Mouse (Mus musculus) thymus, postnatal 0 days (tissue): ENCODE data around the gene Stxbp6. TPM values are rescaled to one million over a fixed set of nuclear protein-coding genes. Genes with fewer than 3 reads are reported as not detected.

Source experiments
- DNase-seq: peaks from one replicate; pipeline ENCODE4 v3.0.0-alpha.2; 2015; ENCODE audit warnings: low spot score
- polyA plus RNA-seq: library from polyadenylated mRNA; unstranded; fragments of >200 nt; fragmentation: Nextera tagmentation; extraction: Ambion mirVana; gene quantifications from 2 replicates; pipeline ENCODE4 v1.2.1, GENCODE M21; 2015

Stxbp6 gene
- polyA plus RNA-seq, 1 experiment from 2014 or later: 14.6 TPM

DNA sequence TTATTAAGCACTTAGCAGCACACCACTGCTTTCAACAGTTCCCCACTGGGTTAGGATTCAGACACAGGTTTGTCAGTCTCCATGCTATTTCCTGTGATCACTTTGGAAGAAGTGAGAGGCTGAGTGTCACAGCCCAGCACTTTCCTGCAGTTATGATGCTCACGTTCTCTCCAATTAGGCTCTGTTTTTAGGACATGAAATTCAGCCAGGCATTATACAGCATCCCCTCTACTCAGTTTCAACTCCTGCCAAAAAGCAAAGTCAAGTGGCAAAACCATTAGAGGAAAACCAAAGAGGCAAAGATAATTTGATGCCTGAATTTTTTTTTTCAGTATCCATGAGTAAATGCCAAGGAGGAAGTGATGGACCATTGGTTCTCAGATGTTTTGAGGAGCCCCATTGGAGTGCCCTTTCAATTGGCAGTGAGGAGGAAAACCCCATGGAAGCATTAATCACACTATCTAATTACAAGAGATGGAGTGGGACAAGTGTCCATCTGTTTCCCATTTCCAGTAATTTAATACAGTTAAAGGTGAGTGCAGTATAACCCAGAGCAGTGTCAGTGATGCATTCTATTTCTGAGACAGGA lies 238.5 kb downstream of the Stxbp6 start:
- DNase-seq: no peak

DNA sequence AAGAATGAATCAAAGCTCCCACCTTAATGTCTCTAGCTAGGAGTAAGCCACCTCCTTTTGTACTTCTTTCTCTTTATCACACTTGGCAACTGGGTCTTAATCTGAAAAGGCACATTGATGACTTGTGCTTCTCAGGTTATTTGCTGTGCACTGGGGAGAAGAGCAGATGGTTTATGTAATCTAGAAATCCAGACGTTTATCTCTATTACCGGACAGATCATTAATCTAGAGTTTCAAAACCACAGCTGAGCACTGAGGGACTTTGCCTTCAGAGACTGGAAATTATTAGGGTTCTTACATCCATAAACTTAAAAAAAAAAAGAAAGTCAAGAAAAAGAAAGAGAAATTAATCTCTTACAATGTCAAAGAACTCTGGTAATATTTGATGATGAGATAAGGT lies 262.6 kb downstream of the Stxbp6 start:
- no peak for DNase-seq

DNA sequence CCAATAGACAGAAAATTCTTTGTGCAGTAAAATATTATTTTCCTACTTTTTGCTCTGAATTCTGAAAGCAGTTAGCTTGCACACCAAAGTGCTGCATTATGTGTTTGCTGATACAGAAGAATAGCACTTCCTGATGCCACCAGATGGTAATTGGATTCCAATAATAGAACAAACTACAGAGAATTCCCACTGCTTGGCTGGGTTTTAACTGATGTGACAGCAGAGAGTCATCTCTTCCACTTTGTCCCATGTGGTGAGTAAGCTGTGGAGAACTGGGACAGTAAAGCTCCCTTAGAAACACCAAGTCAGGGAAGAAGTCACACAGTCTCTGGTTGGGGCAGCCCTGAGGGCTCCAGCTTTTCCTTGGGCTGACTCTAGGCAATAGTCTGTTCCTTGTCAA lies 270.3 kb downstream of the Stxbp6 start:
- DNase-seq: no peak
